In the genomic region with DNA sequence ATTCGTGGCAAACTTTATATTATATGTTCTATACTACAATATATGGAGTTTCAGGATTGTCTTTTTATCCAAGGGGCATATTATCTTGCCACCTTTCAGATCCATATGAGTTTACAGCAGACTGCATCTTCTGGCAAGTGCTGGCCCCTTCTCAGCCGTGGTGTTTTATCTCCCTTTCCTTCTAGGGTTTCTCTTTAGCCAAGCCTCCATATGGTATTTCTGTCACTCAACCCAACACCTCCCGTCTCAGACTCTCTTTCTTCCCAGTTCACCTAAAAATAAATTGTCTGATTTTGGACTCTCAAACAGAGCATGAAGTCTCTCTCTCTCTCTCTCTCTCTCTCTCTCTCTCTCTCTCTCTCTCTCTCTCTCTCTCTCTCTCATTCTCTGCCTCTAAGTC, we compare ENCODE assay signal across 29 mouse cellular contexts.
DNase-seq lines count a peak whose midpoint lies in the region; ATAC-seq and TF ChIP-seq lines count a peak whose summit lies in the region.
"Had no signal": no experiment of that assay in that cellular context is flagged by ENCODE, and none has a peak within 500 bp of the region (broad histone marks: within the 10 kb centered on the region; RNA-seq: fewer than 3 reads in every experiment).

No protein-coding gene starts in this region.

- DNase-seq in left cerebral cortex, adult 11 months (ENCODE audit: low spot score), result peak; percentile 9
- DNase-seq in left cerebral cortex, postnatal 10 days (ENCODE audit: extremely low spot score in 1 of 2, low spot score in 2 of 2), result no peak
- peak; percentile 69 for DNase-seq in brain, adult 2 months (ENCODE audit: low read depth, low spot score)
- DNase-seq in left cerebral cortex, adult 2 months (ENCODE audit: extremely low spot score in 1 of 2, low spot score in 2 of 2), result no peak
- no peak for DNase-seq in urinary bladder, adult 18-20 months (ENCODE audit: low spot score in 2 of 2)
- DNase-seq: adrenal gland, postnatal 10 days; cerebellum, adult 11-12 months; gastrocnemius, postnatal 14 days; heart, postnatal 36 days; kidney, adult 8-10 months; kidney, postnatal 4 days; liver, embryonic 13.5 days; lung, adult 18-20 months; lung, postnatal 4 days had no signal

- H3K4me2 ChIP-seq in forebrain, embryonic 13.5 days, result no peak overlapping the region
- no peak overlapping the region for H3K4me2 ChIP-seq in forebrain, embryonic 12.5 days
- no peak overlapping the region for H3K4me2 ChIP-seq in heart, embryonic 11.5 days
- H3K4me2 ChIP-seq: hindbrain, embryonic 12.5 days; limb, embryonic 15.5 days; liver, embryonic 13.5 days; midbrain, embryonic 12.5 days; neural tube, embryonic 13.5 days had no signal

- H3K27ac ChIP-seq in forebrain, embryonic 13.5 days, result no peak overlapping the region
- no peak overlapping the region for H3K27ac ChIP-seq in forebrain, embryonic 12.5 days
- 0 out of 2 replicates have a peak overlapping the region, but pooled peaks have one; percentile 28 for H3K27ac ChIP-seq in left cerebral cortex, adult 2 months
- no peak overlapping the region for H3K27ac ChIP-seq in heart, embryonic 11.5 days (ENCODE audit: low read depth, low read length)
- H3K27ac ChIP-seq: hindbrain, embryonic 12.5 days; hindbrain, postnatal 0 days; kidney, postnatal 0 days; limb, embryonic 10.5 days; limb, embryonic 15.5 days; liver, embryonic 13.5 days; midbrain, embryonic 12.5 days; neural tube, embryonic 13.5 days had no signal

- 0 out of 2 replicates have a peak, but pooled peaks have one; percentile 24 for ATAC-seq in forebrain, embryonic 13.5 days
- no peak for ATAC-seq in forebrain, embryonic 12.5 days (ENCODE audit: low FRiP score)
- ATAC-seq in heart, embryonic 11.5 days (replicated peaks; ENCODE audit: insufficient number of reproducible peaks, low FRiP score, low TSS enrichment), result no peak
- ATAC-seq: hindbrain, postnatal 0 days; intestine, embryonic 16.5 days; lung, postnatal 0 days had no signal

- no peak overlapping the region for H3K9ac ChIP-seq in forebrain, embryonic 13.5 days
- H3K9ac ChIP-seq in forebrain, embryonic 12.5 days, result no peak overlapping the region
- H3K9ac ChIP-seq in heart, embryonic 11.5 days (ENCODE audit: low read depth, low read length), result no peak overlapping the region
- H3K9ac ChIP-seq: hindbrain, embryonic 12.5 days; limb, embryonic 15.5 days; liver, embryonic 13.5 days; midbrain, embryonic 12.5 days; neural tube, embryonic 13.5 days had no signal

- no peak for TF ChIP-seq CTCF in left cerebral cortex, adult 2 months (IDR thresholded peaks at IDR 0.05)

- H3K9me3 ChIP-seq in forebrain, embryonic 13.5 days (replicated peaks), result no peaks in the 10 kb centered on the region
- H3K9me3 ChIP-seq in forebrain, embryonic 12.5 days, result no peaks in the 10 kb centered on the region
- H3K9me3 ChIP-seq in heart, embryonic 11.5 days (replicated peaks; ENCODE audit: control insufficient read depth, low read length), result no peaks in the 10 kb centered on the region
- H3K9me3 ChIP-seq: hindbrain, embryonic 12.5 days; limb, embryonic 10.5 days; limb, embryonic 15.5 days; liver, embryonic 13.5 days; megakaryocyte, embryonic 14.5 days; midbrain, embryonic 12.5 days; neural tube, embryonic 13.5 days had no signal

- H3K27me3 ChIP-seq in forebrain, embryonic 13.5 days, result no peaks in the 10 kb centered on the region
- no peaks in the 10 kb centered on the region for H3K27me3 ChIP-seq in forebrain, embryonic 12.5 days
- no peaks in the 10 kb centered on the region for H3K27me3 ChIP-seq in heart, embryonic 11.5 days (ENCODE audit: control insufficient read depth, insufficient read depth, low read length)
- H3K27me3 ChIP-seq: hindbrain, embryonic 12.5 days; limb, embryonic 15.5 days; liver, embryonic 13.5 days; megakaryocyte, embryonic 14.5 days; midbrain, embryonic 12.5 days; neural tube, embryonic 13.5 days had no signal

- no peaks in the 10 kb centered on the region for H3K36me3 ChIP-seq in forebrain, embryonic 13.5 days (ENCODE audit: poor library complexity, severe bottlenecking)
- no peaks in the 10 kb centered on the region for H3K36me3 ChIP-seq in forebrain, embryonic 12.5 days (replicated peaks)
- H3K36me3 ChIP-seq in heart, embryonic 11.5 days (ENCODE audit: control insufficient read depth, insufficient read depth, low read length), result no peaks in the 10 kb centered on the region
- H3K36me3 ChIP-seq: G1E; hindbrain, embryonic 12.5 days; limb, embryonic 10.5 days; limb, embryonic 15.5 days; liver, embryonic 13.5 days; midbrain, embryonic 12.5 days; neural tube, embryonic 13.5 days had no signal

- H3K4me3 ChIP-seq in forebrain, embryonic 13.5 days, result no peak overlapping the region
- H3K4me3 ChIP-seq in forebrain, embryonic 12.5 days (replicated peaks), result no peak overlapping the region
- H3K4me3 ChIP-seq in left cerebral cortex, adult 2 months, result no peak overlapping the region
- H3K4me3 ChIP-seq in heart, embryonic 11.5 days (ENCODE audit: low read depth, low read length), result no peak overlapping the region
- H3K4me3 ChIP-seq: hindbrain, embryonic 12.5 days; limb, embryonic 10.5 days; limb, embryonic 15.5 days; liver, embryonic 13.5 days; megakaryocyte, embryonic 14.5 days; midbrain, embryonic 12.5 days; myocyte; neural tube, embryonic 13.5 days had no signal

- intact Hi-C loops in left cerebral cortex, postnatal 10 days (cut with DNase I), result no loop called here
- intact Hi-C loops in left cerebral cortex, adult 2 months (cut with DNase I), result loop anchor here (10.0 kb wide), 2 partner anchors 148 to 188 kb away; no protein-coding TSS in a partner anchor

- no peaks in the 10 kb centered on the region; the same call in 1 of the 2 replicates for H3K4me1 ChIP-seq in forebrain, embryonic 13.5 days
- H3K4me1 ChIP-seq in forebrain, embryonic 12.5 days, result no peaks in the 10 kb centered on the region
- no peaks in the 10 kb centered on the region for H3K4me1 ChIP-seq in heart, embryonic 11.5 days (ENCODE audit: control insufficient read depth, insufficient read depth, low read length)
- H3K4me1 ChIP-seq: hindbrain, embryonic 12.5 days; limb, embryonic 10.5 days; limb, embryonic 15.5 days; liver, embryonic 13.5 days; megakaryocyte, embryonic 14.5 days; midbrain, embryonic 12.5 days; neural tube, embryonic 13.5 days had no signal

- 71% methylated on average over 3 of the region's 3 CpGs for WGBS in forebrain, embryonic 13.5 days
- 74% methylated on average over 3 of the region's 3 CpGs for WGBS in forebrain, embryonic 12.5 days
- WGBS in heart, embryonic 11.5 days (ENCODE audit: insufficient replicate concordance), result 31% methylated on average over 3 of the region's 3 CpGs

Comparison
In these comparisons a context has a peak if more than half of its experiments do, and no peak if none do; other contexts are left out.
1. DNase-seq: peak in left cerebral cortex, adult 11 months (single experiment) and brain, adult 2 months (single experiment); none in left cerebral cortex, postnatal 10 days (0 of 2), left cerebral cortex, adult 2 months (0 of 2) and urinary bladder, adult 18-20 months (0 of 2).